In genomic region chr2:157092024-157092423, GRCm38 (mm10) we compare ENCODE assay signal across 11 mouse cellular contexts. TPM values are rescaled to one million over a fixed set of nuclear protein-coding genes. Genes with fewer than 3 reads are reported as not detected.
DNase-seq lines count a peak whose midpoint lies in the region; ATAC-seq and TF ChIP-seq lines count a peak whose summit lies in the region.
"Had no signal": no experiment of that assay in that cellular context is flagged by ENCODE, and none has a peak within 500 bp of the region (broad histone marks: within the 10 kb centered on the region; RNA-seq: fewer than 3 reads in every experiment).

No protein-coding gene starts in this region.

- H3K27me3 ChIP-seq in embryonic facial prominence, embryonic 14.5 days (replicated peaks; ENCODE audit: control insufficient read depth, insufficient read depth, low read length) = no peaks in the 10 kb centered on the region
- no peaks in the 10 kb centered on the region for H3K27me3 ChIP-seq in embryonic facial prominence, embryonic 10.5 days (replicated peaks; ENCODE audit: low read depth, poor library complexity, severe bottlenecking)
- no peaks in the 10 kb centered on the region for H3K27me3 ChIP-seq in kidney, postnatal 0 days (ENCODE audit: insufficient read depth, low read length)
- H3K27me3 ChIP-seq: limb, embryonic 15.5 days had no signal

- no peak for TF ChIP-seq CTCF in kidney, postnatal 0 days (IDR thresholded peaks at IDR 0.05; ENCODE audit: low read depth)

- DNase-seq in embryonic facial prominence, embryonic 14.5 days (ENCODE audit: low spot score) = no peak
- DNase-seq in embryonic facial prominence, embryonic 10.5 days (ENCODE audit: low spot score) = no peak
- no peak for DNase-seq in kidney, postnatal 0 days (ENCODE audit: low spot score)
- no peak for DNase-seq in kidney, adult 11 months
- peak; percentile 66 for DNase-seq in testis, postnatal 10 days (ENCODE audit: low spot score)
- DNase-seq in testis, postnatal 14 days (ENCODE audit: low spot score) = no peak
- no peak for DNase-seq in thymus, postnatal 36 days

- no peak for ATAC-seq in embryonic facial prominence, embryonic 14.5 days (ENCODE audit: low read depth)
- ATAC-seq in kidney, postnatal 0 days (replicated peaks; ENCODE audit: low FRiP score, low read depth) = 0 out of 2 replicates have a peak, but pooled peaks have one; percentile 15
- ATAC-seq in megakaryocyte progenitor cell, adult 5-6 weeks (replicated peaks; ENCODE audit: poor library complexity) = no peak

- H3K4me2 ChIP-seq in embryonic facial prominence, embryonic 14.5 days (ENCODE audit: low read depth, low read length) = no peak overlapping the region
- no peak overlapping the region for H3K4me2 ChIP-seq in kidney, postnatal 0 days (ENCODE audit: low read length)
- H3K4me2 ChIP-seq: limb, embryonic 15.5 days had no signal

- H3K36me3 ChIP-seq in embryonic facial prominence, embryonic 14.5 days (ENCODE audit: control insufficient read depth, insufficient read depth, low read length) = 0 out of 2 replicates have a peak, but pooled peaks cover 1% of the 10 kb centered on the region
- peaks cover 11% of the 10 kb centered on the region; the same call in 1 of the 2 replicates for H3K36me3 ChIP-seq in embryonic facial prominence, embryonic 10.5 days (replicated peaks)
- no peaks in the 10 kb centered on the region for H3K36me3 ChIP-seq in kidney, postnatal 0 days (ENCODE audit: insufficient read depth, low read length)

- WGBS in embryonic facial prominence, embryonic 14.5 days = 50% methylated on average over 8 of the region's 8 CpGs
- WGBS in embryonic facial prominence, embryonic 10.5 days = 71% methylated on average over 8 of the region's 8 CpGs
- WGBS in kidney, postnatal 0 days = 44% methylated on average over 8 of the region's 8 CpGs

- 0 out of 2 replicates have a peak overlapping the region, but pooled peaks have one; percentile 15 for H3K27ac ChIP-seq in embryonic facial prominence, embryonic 14.5 days (replicated peaks; ENCODE audit: low read depth, low read length)
- H3K27ac ChIP-seq in embryonic facial prominence, embryonic 10.5 days (replicated peaks) = no peak overlapping the region
- H3K27ac ChIP-seq in kidney, postnatal 0 days = no peak overlapping the region
- H3K27ac ChIP-seq: limb, embryonic 15.5 days had no signal

- H3K9ac ChIP-seq in embryonic facial prominence, embryonic 14.5 days (ENCODE audit: low read depth, low read length) = no peak overlapping the region
- H3K9ac ChIP-seq in kidney, postnatal 0 days (ENCODE audit: low read depth, low read length) = no peak overlapping the region
- H3K9ac ChIP-seq: limb, embryonic 15.5 days had no signal

- peaks cover 8% of the 10 kb centered on the region; the same call in 1 of the 2 replicates for H3K4me1 ChIP-seq in embryonic facial prominence, embryonic 14.5 days (ENCODE audit: control insufficient read depth, insufficient read depth, low read length)
- H3K4me1 ChIP-seq in embryonic facial prominence, embryonic 10.5 days = peaks cover 14% of the 10 kb centered on the region
- H3K4me1 ChIP-seq in kidney, postnatal 0 days (replicated peaks; ENCODE audit: insufficient read depth, low read length) = 0 out of 2 replicates have a peak, but pooled peaks cover 6% of the 10 kb centered on the region

- no peaks in the 10 kb centered on the region for H3K9me3 ChIP-seq in embryonic facial prominence, embryonic 14.5 days (ENCODE audit: control insufficient read depth, low read length)
- no peaks in the 10 kb centered on the region for H3K9me3 ChIP-seq in embryonic facial prominence, embryonic 10.5 days
- no peaks in the 10 kb centered on the region for H3K9me3 ChIP-seq in kidney, postnatal 0 days (replicated peaks; ENCODE audit: low read length)
- H3K9me3 ChIP-seq: limb, embryonic 15.5 days had no signal

- no peak overlapping the region for H3K4me3 ChIP-seq in embryonic facial prominence, embryonic 14.5 days (ENCODE audit: low read depth, low read length)
- H3K4me3 ChIP-seq in embryonic facial prominence, embryonic 10.5 days = no peak overlapping the region
- H3K4me3 ChIP-seq in kidney, postnatal 0 days (replicated peaks; ENCODE audit: low read depth, low read length) = no peak overlapping the region
- H3K4me3 ChIP-seq: limb, embryonic 15.5 days had no signal

RNA-seq across cellular contexts. Expression of gene Tldc2, which starts 5.2 kb away (rescaled TPM):
- not detected in 2 replicates for polyA plus RNA-seq in embryonic facial prominence, embryonic 14.5 days (2014; fragmentation: Nextera tagmentation; extraction: Ambion mirVana)
- not detected in 2 replicates for polyA plus RNA-seq in embryonic facial prominence, embryonic 10.5 days (2016; fragmentation: Nextera tagmentation; extraction: Ambion mirVana)
- polyA plus RNA-seq in kidney, postnatal 0 days (2015; fragmentation: Nextera tagmentation; extraction: Ambion mirVana) = 2.2 and 2.5 TPM in 2 replicates
- not detected in 2 replicates for total RNA-seq in megakaryocyte progenitor cell, adult 5-6 weeks (2015)
- not detected in 2 replicates for total RNA-seq in megakaryocyte progenitor cell, adult 5-6 weeks (2017)
- polyA plus RNA-seq: embryonic facial prominence, embryonic 11.5 days; intestine, embryonic 14.5 days; limb, embryonic 15.5 days had no signal

RNA-seq across cellular contexts. Expression of gene Soga1, which starts 13.0 kb away (rescaled TPM):
- polyA plus RNA-seq in embryonic facial prominence, embryonic 14.5 days (2014; fragmentation: Nextera tagmentation; extraction: Ambion mirVana) = 5.2 and 6.3 TPM in 2 replicates
- 4.5 and 4.7 TPM in 2 replicates for polyA plus RNA-seq in embryonic facial prominence, embryonic 10.5 days (2016; fragmentation: Nextera tagmentation; extraction: Ambion mirVana)
- 1.3 and 1.8 TPM in 2 replicates for polyA plus RNA-seq in kidney, postnatal 0 days (2015; fragmentation: Nextera tagmentation; extraction: Ambion mirVana)
- 1.9 and 2.9 TPM in 2 replicates for total RNA-seq in megakaryocyte progenitor cell, adult 5-6 weeks (2015)
- 2.3 and 2.4 TPM in 2 replicates for total RNA-seq in megakaryocyte progenitor cell, adult 5-6 weeks (2017)

RNA-seq across cellular contexts. Expression of gene Samhd1, which starts 43.0 kb away (rescaled TPM):
- 23.6 and 24.0 TPM in 2 replicates for polyA plus RNA-seq in embryonic facial prominence, embryonic 14.5 days (2014; fragmentation: Nextera tagmentation; extraction: Ambion mirVana)
- 26.7 and 27.8 TPM in 2 replicates for polyA plus RNA-seq in embryonic facial prominence, embryonic 10.5 days (2016; fragmentation: Nextera tagmentation; extraction: Ambion mirVana)
- polyA plus RNA-seq in kidney, postnatal 0 days (2015; fragmentation: Nextera tagmentation; extraction: Ambion mirVana) = 19.1 and 20.0 TPM in 2 replicates
- 90.6 and 93.0 TPM in 2 replicates for total RNA-seq in megakaryocyte progenitor cell, adult 5-6 weeks (2015)
- 60.4 and 62.9 TPM in 2 replicates for total RNA-seq in megakaryocyte progenitor cell, adult 5-6 weeks (2017)
